Mouse (Mus musculus): Measurements from ENCODE around the gene Gm10401.
"Not testable (repeated sequence)": the region's sequence is repeated elsewhere in the genome, so short reads cannot be mapped to it uniquely, and the experiment has no call there.

Gene Gm10401

DNA sequence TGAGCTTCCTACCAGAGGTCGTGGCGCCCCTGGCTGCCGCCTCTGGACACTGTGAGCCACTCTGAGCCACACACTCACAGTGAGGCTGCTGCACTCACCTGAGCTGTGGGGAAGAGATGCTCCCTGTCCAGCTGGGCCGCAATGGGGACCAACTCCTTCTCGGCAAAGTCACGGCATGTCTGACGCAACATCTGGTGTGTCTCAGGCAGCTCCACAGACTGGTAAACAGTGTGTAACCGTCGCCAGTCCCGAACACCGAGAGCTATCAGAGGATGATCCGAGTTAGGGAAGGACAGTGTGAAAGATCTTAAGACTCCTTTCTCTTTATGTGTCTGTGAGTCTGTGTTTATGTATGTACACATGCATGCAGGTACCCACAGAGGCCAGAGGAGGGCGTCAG lies 19.4 kb upstream of the Gm10401 start:
- no peak for DNase-seq

DNA sequence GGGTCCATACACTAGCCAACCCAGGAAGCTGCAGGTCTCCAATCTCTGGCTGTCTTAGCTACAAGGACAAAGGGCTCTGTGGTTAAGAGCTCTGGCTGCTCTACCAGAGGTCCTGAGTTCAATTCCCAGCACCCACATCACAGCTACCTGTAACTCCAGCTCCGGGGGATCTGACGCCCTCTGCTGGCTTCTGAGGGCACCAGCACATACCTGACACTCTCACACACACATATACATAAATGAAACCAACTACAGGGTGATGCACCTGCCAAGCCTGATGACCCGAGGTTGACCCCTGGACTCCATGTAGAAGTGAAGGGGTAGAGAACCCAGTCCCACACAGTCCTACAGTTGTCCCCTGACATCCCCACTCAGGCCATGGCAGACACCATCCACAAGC lies 18.3 kb upstream of the Gm10401 start:
- DNase-seq, result no peak

DNA sequence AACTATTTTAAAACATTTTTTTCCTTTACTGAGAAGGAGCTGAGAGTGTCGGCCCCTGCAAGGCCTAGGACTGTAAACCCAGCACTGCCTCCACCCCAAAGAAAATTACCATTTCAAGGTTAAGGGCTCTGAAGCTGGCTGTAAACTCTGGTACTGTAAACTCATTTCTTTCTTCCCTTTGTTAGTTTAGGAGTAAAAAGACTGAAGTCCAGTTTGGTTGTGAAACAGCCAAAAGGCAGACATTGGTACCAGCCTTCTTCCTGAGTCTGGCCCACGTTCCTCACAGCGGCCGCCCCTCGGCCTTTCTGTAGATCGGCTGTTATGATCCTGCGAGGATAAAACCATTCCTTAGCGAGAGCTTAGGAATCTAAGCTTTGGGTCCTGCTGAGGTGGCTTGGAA lies 16.4 kb upstream of the Gm10401 start:
- no peak for DNase-seq

DNA sequence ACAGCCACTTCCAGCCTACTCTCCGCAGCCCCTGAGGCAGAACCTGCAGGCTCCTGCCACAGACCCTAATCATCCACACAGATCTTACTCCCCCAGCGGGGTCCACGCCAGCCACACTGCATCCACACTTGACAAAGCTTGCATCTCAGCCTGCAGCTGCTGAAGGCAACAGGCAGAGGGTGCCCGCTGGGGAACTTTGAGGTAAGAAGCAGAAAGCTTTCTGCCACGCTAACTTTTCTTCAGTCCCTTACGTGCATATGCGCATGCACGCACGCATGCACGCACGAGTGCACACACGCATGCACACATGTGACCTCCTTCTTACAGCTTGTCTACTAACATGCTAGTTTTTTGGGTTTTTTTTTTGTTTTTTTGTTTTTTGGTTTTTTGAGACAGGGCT lies 15.1 kb upstream of the Gm10401 start:
- DNase-seq, result no peak

DNA sequence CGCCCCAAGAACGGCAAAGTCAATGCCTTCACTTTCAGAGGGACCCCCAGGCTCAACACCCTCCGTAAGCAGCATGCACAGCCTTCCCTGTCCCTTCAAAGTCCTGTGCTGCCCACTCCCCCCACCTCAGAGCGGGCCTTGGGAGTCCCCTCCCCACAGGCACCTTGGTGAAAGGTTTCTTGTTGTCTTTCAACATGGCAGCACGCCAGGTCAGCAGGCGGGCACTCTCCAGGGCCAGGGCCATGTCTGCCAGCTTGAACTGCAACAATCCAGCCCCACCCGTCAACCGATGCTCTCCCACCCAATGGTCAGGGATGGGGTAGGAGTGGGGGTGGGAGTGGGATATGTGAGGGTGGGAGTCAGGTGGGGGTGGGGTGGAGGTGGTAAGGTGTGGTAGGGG lies 13.1 kb upstream of the Gm10401 start:
- no peak for DNase-seq

DNA sequence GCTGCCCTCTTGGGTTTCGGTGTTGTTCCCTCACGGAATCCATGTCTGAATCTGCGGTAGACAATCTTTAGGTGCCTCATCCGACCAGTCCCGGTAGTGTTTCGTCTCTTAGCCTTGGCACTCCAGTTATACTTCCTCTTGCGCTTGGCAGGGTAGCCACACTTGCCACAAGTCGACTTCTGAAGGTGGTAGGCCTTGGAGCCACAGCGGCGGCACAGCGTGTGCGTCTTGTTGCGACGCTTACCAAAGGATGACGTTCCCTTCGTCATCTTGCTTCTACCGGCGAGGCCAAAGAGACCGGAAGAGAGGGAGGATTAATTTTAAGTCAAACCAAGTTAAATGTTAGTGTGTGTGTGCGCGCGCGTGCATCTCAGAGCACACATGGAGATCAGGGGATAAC lies 5.2 kb upstream of the Gm10401 start:
- not testable (repeated sequence) for DNase-seq

DNA sequence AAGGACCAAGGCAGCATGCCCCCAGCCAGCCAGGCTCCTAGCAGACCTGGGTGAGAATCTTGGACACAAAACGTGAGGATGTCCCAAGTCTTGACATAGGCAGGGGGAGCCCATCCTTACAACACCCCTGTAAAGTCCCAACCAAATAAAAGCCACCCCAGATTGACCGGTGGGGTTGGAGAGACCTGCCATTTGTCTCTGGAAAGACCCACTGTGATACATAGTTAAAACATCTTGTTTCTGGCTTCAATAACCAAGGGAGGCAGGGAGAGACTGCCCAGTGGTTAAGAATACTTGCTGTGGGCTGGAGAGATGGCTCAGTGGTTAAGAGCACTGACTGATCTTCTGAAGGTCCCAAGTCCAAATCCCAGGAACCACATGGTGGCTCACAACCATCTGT lies 4.1 kb upstream of the Gm10401 start:
- DNase-seq, result no peak

DNA sequence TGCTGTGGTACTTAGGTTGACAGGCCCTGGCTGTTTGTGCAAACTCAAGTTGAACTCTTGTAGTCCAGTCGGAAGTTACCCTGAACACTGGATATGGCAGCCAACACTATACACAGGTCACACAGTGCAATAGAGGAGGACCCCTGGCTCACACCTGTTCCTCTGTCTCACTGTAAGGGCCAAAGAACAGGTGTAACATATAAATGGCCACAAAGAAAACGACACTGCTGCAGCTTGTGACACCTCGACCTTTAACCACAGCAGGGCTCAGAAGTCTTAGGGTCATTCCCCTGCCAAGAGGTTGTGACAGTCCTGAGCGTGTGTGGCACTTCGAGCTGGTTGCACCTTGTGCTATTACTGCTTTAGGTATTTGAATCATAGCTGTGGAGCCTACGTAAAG lies 2.4 kb upstream of the Gm10401 start:
- no peak for DNase-seq

DNA sequence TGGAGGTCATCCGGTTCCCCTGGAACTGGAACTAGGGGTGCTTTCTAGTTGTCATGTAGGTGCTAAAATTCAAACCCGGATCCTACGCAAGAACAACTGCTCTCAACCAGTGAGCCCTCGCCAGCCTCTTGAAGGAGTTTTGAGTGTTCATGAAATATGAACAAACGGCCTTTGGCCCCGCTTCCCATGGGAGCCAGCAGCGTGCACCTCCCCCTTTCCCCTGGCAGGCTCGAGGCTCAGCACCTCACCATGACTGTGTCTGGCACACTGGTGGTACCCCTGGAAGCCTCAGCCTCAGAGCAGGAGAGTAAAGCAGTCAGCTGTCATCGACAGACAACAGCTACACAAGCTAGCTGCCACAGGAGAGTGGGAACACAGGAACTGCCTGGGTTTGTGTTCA lies 1.9 kb upstream of the Gm10401 start:
- DNase-seq, result no peak

DNA sequence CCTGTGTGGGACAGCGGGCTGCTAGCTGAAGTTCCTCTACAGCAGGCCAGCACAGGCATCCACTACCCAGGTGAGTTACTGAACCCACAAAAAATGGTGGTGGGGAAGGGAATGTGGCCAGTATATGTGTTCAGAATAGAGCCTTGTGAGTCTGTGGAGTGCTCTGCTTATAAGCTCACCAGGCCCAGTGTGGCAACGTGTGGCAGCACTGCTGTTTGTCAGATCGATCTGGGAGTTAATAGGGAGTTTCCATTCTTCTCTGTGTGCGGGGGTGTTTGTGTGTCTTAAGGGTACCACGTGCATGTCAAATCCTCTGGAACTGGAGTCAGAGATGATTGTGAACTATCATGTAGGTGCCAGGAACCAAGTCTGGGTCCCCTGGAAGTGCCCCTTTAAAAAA lies 1.4 kb upstream of the Gm10401 start:
- no peak for DNase-seq

DNA sequence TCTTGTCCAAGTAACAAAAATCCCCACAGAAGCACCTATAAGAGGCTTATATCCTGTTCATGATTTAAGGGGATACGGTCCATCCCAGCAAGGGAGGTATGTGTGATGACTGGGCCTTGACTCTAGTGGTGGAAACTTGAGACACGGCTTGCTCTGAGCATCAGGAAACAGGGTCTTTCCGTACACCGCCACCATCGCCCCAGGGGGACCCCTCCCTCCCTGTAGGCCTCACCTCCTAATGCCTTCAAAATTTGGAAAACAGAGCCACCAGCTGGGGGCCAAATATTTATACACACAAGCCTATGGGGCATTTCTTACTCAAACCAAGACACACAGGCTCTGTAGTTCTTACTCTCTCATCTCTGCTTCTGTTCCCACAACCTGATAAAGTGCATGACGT lies 6.3 kb downstream of the Gm10401 start:
- no peak for DNase-seq

DNA sequence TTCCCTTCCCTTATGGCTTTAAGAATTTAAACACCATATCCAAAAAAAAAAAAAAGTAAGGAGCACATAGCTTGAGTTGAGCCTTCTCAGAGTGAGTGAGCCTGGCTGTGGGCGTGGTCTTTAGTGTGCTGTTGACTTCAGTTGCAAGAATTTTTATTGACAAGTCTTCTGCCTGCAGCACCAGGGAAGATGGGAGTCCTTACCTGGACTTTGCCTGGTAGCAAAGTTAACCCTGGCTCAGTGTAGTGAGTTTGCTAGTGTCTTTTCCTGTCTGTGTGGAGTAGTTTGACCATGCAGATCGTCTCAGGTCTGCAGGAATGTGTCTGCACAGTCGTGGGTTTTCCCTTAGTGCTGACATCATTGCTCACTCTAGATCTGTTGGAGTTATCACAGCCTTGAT lies 7.1 kb downstream of the Gm10401 start:
- no peak for DNase-seq

DNA sequence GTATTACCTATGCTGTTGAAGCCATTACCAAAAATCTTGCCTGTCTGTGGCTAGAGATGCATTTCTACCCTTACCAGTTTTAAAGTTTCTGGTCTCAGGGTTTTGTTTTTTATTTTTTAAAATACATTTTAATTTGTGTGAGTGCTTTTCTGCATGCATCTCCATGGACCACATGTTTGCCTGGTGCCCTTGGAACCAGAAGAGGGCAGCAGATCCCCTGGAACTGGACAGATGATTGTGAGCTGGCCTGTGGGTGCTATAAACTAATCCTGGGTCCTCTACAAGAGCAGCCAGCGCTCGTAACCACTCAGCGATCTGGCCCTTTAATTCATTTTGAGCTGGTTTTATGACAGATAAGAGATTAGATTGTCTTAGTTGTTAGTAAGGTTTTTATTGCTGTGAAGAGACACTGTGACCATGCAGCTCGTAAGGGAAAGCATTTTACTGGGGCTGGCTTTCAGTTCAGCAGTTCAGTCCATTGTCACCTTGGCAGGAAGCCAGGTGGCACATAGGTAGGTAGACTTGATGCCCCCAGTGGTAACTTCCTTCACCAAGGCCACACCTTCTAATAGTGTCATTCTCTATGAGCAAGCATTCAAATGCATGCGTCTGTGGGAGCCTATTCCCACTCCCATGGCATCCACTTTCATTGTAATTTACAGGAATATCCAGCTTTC lies 8.4 kb downstream of the Gm10401 start:
- no peak for DNase-seq

DNA sequence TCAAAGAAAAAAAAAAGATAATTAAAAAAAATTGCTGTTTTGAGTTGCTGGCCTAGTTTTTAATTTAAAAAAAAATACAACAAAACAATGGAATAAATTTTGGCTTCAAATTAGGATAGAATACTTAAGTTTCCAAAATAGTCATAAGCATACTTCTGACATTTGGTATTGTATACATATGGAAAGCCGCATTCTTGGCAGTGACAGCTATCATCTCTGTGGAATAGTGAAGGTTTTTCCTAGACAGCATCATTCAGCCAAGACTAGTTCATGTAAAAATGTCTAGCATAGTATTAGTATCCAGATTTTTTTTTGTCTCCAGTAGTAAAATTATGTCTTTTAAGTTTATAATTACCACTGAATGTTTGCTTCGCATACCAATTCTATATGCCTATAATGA lies 12.4 kb downstream of the Gm10401 start:
- no peak for DNase-seq

DNA sequence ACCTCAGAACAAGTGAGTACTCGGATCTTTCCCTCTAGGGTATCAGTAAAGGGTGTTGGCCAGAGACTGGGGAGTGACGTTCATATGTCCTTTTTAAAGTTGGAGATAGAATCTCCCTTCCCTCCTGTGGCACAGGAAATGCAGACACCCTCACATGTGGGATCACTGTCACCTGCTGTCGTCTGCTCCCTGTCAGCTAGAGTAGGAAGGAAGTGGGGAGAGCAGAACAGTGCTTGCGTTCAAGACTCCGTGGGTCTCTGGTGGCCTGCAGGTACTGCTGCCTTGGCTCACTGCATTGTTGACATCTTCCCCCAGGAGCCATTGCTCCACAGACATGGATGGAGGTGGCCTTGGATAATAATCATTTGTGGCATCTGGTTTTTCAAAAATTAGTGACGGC lies 14.6 kb downstream of the Gm10401 start:
- no peak for DNase-seq

DNA sequence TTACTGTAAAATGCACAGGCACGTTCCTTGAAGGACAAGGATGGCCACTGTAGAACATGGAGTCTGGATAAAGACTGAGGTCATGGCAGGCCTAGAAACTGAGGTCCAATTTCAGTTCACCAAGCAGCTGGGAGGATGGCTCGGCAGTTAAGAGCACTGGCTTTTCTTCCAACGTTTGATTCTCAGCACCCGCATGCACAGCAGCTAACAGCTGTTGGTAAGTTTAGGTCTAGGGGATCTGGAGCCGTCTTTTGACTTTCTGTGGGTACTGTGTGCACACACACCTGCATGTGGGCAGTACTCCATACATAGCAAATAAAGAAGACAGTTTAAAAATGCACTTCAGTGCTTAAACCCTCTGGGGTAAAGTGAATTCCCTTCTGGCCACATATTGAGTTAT lies 16.5 kb downstream of the Gm10401 start:
- no peak for DNase-seq

DNA sequence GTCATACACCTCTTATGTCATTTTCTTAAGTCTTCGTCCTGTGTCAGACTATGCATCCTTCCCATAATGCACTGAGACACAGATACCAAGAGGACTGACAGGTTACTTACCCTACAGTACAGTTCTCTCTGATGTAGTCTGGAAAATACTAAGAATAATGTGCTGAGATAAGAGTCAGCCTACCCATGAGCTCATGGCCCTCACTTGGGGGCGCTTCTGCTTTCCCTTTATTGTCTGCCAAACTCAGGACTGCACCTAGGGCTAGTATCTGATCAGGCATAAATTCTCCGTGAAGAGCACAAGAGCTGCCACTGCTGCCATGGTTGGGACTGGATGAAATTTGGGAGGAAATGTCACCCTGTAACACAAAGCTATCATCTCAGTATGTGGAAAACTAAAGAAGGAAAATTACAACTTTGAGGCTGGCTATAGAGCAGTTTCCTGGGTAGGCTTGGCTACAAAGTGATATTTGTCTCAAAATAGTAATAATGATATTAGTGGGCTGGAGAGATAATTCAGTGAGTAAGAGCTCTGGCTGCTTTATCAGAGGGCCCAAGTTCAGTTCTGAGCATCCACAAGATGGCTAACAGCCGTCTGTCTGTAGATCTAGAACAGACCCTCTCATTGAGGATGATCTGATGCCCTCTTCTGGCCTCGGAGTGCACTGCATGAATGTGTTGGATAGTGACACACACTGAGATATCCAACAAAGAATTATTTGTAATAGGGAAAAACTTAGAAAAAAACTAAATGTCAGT lies 21.8 kb downstream of the Gm10401 start:
- DNase-seq, result peak; percentile 74

DNA sequence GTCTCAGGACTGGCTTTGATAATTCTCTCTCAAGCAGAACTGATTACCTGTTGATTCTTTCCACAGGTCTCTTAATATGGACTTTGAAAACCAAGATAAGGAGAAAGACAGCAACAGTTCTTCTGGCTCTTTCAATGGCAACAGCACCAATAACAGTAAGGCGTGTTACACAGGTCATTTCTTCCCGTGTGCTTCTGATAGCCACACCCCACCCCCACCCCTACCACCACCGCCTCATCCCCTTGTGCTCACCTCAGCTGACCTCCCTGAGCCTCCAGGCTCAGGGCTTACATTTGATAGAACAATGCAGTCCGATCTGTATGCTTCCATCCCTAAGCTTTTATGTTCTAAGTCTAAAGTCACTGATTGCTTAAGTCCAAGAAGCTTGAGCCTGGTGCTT lies 23.3 kb downstream of the Gm10401 start:
- no peak for DNase-seq

DNA sequence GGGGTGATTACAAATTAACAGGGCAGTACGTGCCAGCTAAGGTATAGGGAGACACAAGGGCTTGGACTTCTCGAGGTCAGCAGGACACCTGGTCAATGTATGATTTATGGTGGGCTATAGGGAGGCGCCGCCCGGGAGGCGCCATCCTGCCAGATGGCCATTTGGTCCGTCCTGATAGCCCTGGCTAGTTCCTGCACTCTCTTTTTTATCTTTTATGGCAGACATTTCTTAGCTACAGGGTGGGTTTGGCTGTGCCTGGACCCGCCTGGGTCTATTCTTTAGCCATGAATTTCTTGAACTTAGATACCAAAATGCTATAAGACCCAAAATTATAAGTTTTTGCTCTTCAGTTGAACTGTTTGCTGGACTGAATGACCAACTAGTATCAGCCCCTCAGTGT lies 24.8 kb downstream of the Gm10401 start:
- not testable (repeated sequence) for DNase-seq

DNA sequence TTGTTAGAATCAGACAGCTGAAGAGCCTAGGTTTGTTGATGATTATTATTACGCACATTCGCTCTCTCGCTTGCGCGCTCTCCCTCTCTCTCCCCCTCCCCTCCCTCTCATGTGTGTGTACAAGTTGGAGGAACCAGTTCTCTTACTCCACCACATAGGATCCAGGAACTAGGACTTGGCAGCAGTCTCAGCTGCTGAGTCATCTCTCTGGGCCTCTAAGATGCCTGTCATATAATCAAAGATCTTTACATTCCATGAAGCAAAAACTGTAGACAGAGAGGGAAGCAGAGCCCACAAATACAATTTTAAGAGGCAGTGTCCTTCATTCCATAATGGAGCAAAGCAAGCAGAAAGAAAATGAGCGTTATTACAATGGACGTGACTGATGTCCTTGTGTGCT lies 26.0 kb downstream of the Gm10401 start:
- peak; percentile 19 for DNase-seq

DNA sequence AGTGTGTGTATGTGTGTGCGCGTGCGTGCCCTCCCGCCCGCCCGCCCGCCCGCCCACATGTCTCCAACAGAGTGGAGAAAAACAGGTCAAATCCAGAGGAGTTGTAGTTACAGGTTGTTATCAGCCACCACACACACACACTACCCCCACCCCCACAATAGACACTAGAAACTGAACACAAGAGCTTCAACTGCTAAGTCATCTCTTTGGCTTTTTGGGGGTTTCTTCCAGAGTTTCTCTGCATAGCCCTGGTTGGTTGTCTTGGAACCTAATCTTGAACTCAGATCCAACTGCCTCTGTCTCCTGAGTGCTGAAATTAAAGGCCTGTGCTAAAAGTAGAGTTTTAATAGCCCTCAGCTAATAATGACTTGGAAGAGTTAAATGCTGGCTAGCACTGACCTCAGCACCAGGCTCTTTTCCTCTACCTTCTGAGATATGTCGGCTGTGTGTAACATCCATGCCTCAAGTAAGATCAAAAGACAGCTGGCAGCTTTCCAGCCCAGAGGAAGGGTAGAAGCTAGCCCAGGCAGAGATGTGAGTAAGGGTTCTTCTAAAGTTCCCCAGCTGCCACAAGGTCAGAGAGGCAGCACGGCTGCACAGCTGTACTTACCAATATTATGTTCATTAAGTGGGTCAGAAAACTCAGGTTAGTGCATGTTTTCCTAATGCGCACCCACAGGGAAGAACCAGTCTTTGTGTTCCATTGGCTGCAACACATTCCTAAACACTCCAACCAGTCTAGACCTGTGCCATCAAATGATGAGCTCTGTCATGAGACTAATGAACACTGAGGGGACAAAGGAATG lies 26.8 kb downstream of the Gm10401 start:
- DNase-seq, result no peak

DNA sequence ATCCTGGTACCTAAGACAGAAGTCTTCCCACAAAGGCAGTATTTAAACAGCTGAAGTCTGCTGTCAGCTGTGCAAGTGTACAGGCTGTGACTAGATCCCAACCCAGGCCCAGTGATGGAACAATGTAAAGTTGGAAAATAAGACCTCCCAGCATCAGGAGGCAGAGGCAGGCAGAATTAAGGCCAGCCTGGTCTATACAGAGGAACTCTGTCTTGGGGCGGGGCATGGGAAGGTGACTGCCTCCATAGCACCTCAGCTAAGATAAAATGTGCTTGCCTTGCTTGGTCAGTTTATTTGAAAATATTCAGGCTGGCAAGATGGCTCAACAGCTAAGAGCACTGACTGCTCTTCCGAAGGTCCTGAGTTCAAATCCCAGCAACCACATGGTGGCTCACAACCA lies 27.6 kb downstream of the Gm10401 start:
- no peak for DNase-seq

DNA sequence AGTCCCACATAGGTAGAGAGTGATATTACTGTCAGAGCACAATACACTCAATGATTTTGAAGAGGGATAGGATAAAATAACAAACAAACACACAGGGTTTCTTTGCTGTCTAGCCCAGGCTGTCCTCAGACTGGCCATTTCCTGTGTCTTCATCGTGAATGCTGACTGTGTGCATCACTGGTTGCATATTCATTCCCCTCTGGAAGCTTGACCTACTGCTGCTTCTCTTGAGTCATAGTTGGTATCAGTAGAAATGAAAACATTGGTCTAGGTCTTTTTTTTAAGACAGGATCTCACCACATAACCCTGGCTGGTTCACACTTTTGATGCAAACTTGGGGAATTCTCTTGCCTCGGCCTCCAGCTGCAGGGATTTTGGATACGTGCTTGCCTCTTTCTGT lies 28.5 kb downstream of the Gm10401 start:
- DNase-seq, result no peak
